Mouse (Mus musculus): ENCODE measurements around the gene Zfr. TPM values are rescaled to one million over a fixed set of nuclear protein-coding genes. Genes with fewer than 3 reads are reported as not detected.

The Zfr gene
- 163 TPM for polyA plus RNA-seq (2017; shearing (Covaris generic))

DNA sequence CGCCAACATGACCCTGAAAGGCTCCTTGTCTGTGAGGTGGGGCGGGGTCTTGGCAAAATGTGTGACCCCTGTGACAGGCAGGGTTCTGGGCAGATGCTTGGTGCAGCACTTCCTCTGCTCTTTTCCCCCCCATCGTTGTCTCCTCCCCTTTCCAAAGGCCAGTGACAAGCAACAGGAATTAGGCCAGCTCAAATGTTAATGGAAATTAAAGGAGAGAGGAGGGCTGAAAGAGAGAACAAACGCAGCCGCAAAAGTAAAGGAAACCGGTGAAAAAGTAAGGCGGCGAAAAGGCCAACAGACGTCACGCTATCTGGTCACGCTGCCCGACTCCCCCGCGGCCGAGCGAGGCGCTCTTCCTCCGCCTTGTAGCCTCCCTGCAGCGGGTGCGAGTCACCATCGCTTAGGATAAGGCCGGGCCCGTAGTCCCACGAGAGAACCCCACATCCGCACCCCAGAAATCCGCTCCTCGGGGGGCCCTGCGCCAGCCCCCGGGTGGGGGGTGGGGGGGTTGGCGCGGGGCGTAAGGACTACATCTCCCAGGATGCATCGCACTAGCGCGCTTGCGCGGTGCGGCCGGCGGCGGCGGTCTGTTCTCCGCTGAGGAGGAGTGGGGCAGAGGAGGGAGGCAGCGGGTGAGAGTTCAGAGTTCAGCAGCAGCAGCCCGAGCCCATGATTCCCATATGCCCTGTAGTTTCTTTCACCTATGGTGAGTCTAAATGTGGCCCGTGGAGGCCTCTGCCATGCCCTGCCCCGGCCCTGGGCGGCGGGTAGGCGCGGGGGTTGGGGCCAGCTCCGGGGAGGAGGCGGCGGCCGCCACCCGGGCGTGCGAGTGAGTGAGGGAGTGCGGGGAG is at the start of gene Zfr:
TSS of gene Zfr (plus strand) at position 590 of the 851 bp plus-strand sequence.

DNA sequence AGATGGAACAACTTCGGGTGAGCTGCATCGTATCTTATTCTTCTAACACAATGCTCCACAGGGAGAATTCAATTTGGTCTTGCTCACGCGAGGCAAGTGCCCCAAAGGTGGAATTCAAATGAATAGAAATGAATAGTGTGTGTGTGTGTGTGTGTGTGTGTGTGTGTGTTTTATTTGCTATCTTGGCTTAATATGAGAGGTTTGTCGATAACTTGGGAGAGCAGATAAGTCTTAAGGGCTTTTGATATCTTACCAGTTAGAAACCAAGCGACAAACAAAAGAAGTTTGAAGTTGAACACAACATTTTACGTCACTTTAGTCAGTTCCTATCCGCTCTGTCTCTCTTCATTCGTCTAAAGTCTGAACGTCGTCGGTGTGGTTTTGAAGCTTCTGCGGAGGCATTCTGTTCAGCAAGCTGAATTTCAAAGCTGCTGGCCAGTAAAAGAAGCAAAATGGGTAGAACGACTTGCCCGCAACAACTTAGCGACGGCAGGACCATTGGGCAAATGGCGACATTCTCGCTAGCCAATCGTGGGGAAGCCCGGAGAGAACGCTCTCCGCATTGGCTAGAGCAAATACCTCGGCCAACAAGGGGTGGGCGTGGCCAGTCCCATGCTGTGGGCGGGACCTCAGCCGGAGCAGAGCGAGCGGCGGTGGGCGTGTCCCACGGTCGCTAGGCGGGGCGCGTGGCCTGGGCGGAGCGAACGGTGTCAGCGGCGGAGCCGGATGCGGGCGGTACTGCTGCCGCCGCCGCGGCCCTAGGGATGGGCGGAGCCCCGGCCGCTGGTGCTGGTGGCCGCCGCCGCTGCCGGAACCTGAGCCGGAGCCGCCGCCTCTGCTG is 86.9 kb downstream of the Zfr start, which contains the start of gene Mtmr12:
TSS of gene Mtmr12 (plus strand) at position 710 of the 841 bp plus-strand sequence.

Other genes with a start within 250 kb of the Zfr start
- not detected for gene Npr3, start 210.5 kb upstream of the Zfr start, polyA plus RNA-seq (2017; shearing (Covaris generic))
- 582 TPM for gene Sub1, start 120.8 kb upstream of the Zfr start, polyA plus RNA-seq (2017; shearing (Covaris generic))
- 41.1 TPM for gene Mtmr12, start 87.2 kb downstream of the Zfr start, polyA plus RNA-seq (2017; shearing (Covaris generic))
- 27.7 TPM for gene Golph3, start 203.6 kb downstream of the Zfr start, polyA plus RNA-seq (2017; shearing (Covaris generic))
- not detected for gene 1810049J17Rik, start 204.1 kb downstream of the Zfr start, polyA plus RNA-seq (2017; shearing (Covaris generic))

Measured in activated CD4-positive, CD25-positive, alpha-beta regulatory T cell, adult 9 weeks (primary cell).